Mouse (Mus musculus) intestine, embryonic 15.5 days (tissue): ENCODE measurements at regions not wholly inside any gene's neighbourhood (a gene's known extent, or its start where the extent isn't known, plus 50 kb on each side); places are given as distances from the start of the nearest gene placed in this dataset.
A peak's percentile ranks its signal among the peaks of the same experiment; 100 is the strongest.

Source experiments
- ATAC-seq: fragments of 200-750 bp; cut with Nextera tagmentation; 2 replicates; pipeline ENCODE4 v1.8.0; 2017; ENCODE audit warnings: moderate TSS enrichment, moderate library complexity
- H3K27ac ChIP-seq: fragments of 300-500 bp; sonication (generic); 2 replicates; pipeline ENCODE4 v1.5.1; 2015; ENCODE audit warnings: mild to moderate bottlenecking, inconsistent platforms
- H3K27me3 ChIP-seq: fragments of 300-500 bp; sonication (generic); replicated peaks from 2 replicates; pipeline ENCODE4 v1.6.1; 2015; ENCODE audit warnings: inconsistent platforms
- H3K36me3 ChIP-seq: fragments of 300-500 bp; sonication (generic); 2 replicates; pipeline ENCODE4 v1.6.1; 2015; ENCODE audit warnings: inconsistent platforms
- H3K4me1 ChIP-seq: fragments of 300-500 bp; sonication (generic); replicated peaks from 2 replicates; pipeline ENCODE4 v1.6.1; 2015; ENCODE audit warnings: inconsistent platforms
- H3K4me2 ChIP-seq: fragments of 300-500 bp; sonication (generic); replicated peaks from 2 replicates; pipeline ENCODE4 v1.6.1; 2015; ENCODE audit warnings: mild to moderate bottlenecking, inconsistent platforms
- H3K4me3 ChIP-seq: fragments of 300-500 bp; sonication (generic); replicated peaks from 2 replicates; pipeline ENCODE4 v1.5.1; 2015; ENCODE audit warnings: inconsistent platforms
- H3K9ac ChIP-seq: fragments of 300-500 bp; sonication (generic); 2 replicates; pipeline ENCODE4 v1.6.1; 2015; ENCODE audit warnings: inconsistent platforms
- H3K9me3 ChIP-seq: fragments of 300-500 bp; sonication (generic); 2 replicates; pipeline ENCODE4 v1.6.1; 2016; ENCODE audit warnings: inconsistent platforms
- WGBS: fragments of 180-500 bp; shearing (Covaris S2); methylation state at CpG from one replicate; pipeline ENCODE4 v1.1.7; 2015; 5-methylcytosine and 5-hydroxymethylcytosine counted together

DNA sequence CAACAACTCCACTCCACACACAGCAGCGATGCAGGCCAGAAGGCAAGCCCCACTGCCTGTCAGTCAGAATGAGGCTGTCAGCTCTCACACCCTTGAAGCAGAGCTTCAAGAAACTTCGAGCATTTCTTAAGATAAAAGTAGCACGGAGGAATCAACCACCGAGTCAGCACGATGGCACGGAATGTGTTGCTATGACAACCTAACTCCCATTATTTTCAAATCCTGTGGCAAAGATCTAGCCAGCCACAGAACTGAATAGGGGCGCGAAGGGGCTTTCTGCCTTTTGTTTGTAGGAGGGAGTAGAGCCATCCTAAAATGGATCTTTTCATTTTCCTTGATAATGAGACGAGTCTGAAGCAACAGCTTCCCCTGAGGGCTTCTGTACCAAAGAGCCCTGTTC, 259.1 kb downstream of the Prdm2 start:
- H3K9me3 ChIP-seq, result no peaks in the 10 kb centered on the region
- H3K27me3 ChIP-seq, result no peaks in the 10 kb centered on the region
- H3K9ac ChIP-seq, result no peak overlapping the region
- 69% methylated on average over 9 of the region's 9 CpGs for WGBS
- no peaks in the 10 kb centered on the region for H3K36me3 ChIP-seq
- H3K4me3 ChIP-seq, result no peak overlapping the region
- no peaks in the 10 kb centered on the region for H3K4me1 ChIP-seq
- no peak overlapping the region for H3K4me2 ChIP-seq
- ATAC-seq, result no peak
- H3K27ac ChIP-seq, result no peak overlapping the region

DNA sequence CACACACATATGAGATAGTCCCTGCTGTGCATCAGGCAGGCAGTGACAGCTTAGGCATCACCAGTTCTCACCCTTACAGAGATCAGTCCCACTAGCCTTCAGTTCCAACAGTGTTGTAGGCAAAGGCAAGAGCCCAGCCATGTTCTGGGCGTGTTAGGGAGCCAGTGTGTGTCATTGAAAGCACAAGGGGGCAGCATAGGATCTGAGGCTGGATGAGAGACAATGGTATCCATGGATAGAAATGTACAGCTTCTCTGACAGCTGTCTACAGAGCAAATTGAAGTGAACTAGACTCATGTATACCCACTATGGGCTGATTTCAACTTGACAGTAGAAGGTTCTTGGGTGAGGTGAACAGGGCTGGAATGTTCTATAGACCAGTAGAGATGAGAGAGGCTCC, 259.9 kb downstream of the Prdm2 start:
- Histone ChIP-seq H3K27ac (no peak overlapping the region), H3K36me3 (no peaks in the 10 kb centered on the region), H3K4me1 (no peaks in the 10 kb centered on the region), H3K4me2 (no peak overlapping the region), H3K9me3 (no peaks in the 10 kb centered on the region), H3K4me3 (no peak overlapping the region), H3K9ac (no peak overlapping the region), H3K27me3 (no peaks in the 10 kb centered on the region)
- WGBS, result 55% methylated on average over 1 of the region's 1 CpGs
- ATAC-seq, result no peak

- Histone ChIP-seq H3K9ac (no peak overlapping the region), H3K9me3 (no peaks in the 10 kb centered on the region), H3K36me3 (no peaks in the 10 kb centered on the region), H3K27ac (no peak overlapping the region), H3K4me3 (no peak overlapping the region), H3K4me1 (no peaks in the 10 kb centered on the region), H3K4me2 (no peak overlapping the region), H3K27me3 (no peaks in the 10 kb centered on the region)
- 75% methylated on average over 6 of the region's 6 CpGs for WGBS
- ATAC-seq, result no peak
Observed at GRCm38 (mm10) chr4:142947673-142948072, 265.1 kb downstream of the Prdm2 start.

DNA sequence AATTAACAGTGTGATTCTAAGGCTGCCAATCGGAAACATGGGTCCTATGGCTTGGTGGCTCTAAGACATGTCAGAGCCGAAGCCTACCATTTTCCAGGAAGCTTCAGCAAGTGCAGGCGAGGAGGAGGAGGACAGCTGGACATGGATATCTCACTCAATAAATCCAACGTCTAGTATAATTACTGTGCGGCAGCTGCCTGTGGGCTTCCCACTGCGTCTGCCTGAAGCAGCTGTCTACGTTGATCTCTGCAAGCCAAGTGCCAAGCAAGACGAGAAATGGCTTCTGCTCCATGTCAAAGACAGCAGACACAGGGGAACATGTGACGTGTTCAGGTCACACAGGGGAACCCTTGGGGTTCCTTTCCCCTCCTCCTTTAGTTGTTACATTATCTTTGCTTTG, 279.2 kb downstream of the Prdm2 start:
- no peak overlapping the region for H3K27ac ChIP-seq
- no peak overlapping the region for H3K4me3 ChIP-seq
- no peaks in the 10 kb centered on the region for H3K36me3 ChIP-seq
- H3K27me3 ChIP-seq, result no peaks in the 10 kb centered on the region
- WGBS, result 59% methylated on average over 9 of the region's 9 CpGs
- no peak for ATAC-seq
- H3K4me1 ChIP-seq, result no peaks in the 10 kb centered on the region
- H3K4me2 ChIP-seq, result no peak overlapping the region
- no peaks in the 10 kb centered on the region for H3K9me3 ChIP-seq
- H3K9ac ChIP-seq, result no peak overlapping the region

- no peaks in the 10 kb centered on the region for H3K9me3 ChIP-seq
- no peak overlapping the region for H3K4me3 ChIP-seq
- ATAC-seq, result no peak
- 83% methylated on average over 4 of the region's 4 CpGs for WGBS
- H3K27ac ChIP-seq, result no peak overlapping the region
- no peaks in the 10 kb centered on the region for H3K36me3 ChIP-seq
- H3K27me3 ChIP-seq, result no peaks in the 10 kb centered on the region
- no peak overlapping the region for H3K4me2 ChIP-seq
- H3K9ac ChIP-seq, result no peak overlapping the region
- H3K4me1 ChIP-seq, result no peaks in the 10 kb centered on the region
Observed at GRCm38 (mm10) chr4:142929245-142929644, 283.6 kb downstream of the Prdm2 start.

- no peaks in the 10 kb centered on the region for H3K9me3 ChIP-seq
- no peak overlapping the region for H3K9ac ChIP-seq
- no peak overlapping the region for H3K4me2 ChIP-seq
- H3K36me3 ChIP-seq, result no peaks in the 10 kb centered on the region
- no peaks in the 10 kb centered on the region for H3K4me1 ChIP-seq
- WGBS, result 84% methylated on average over 7 of the region's 7 CpGs
- H3K27ac ChIP-seq, result no peak overlapping the region
- no peaks in the 10 kb centered on the region for H3K27me3 ChIP-seq
- no peak overlapping the region for H3K4me3 ChIP-seq
- ATAC-seq, result no peak
Observed at GRCm38 (mm10) chr4:142927328-142928108, 285.3 kb downstream of the Prdm2 start.

- Histone ChIP-seq H3K9me3 (no peaks in the 10 kb centered on the region), H3K27ac (no peak overlapping the region), H3K4me2 (no peak overlapping the region), H3K27me3 (no peaks in the 10 kb centered on the region), H3K4me3 (no peak overlapping the region), H3K4me1 (no peaks in the 10 kb centered on the region), H3K36me3 (no peaks in the 10 kb centered on the region), H3K9ac (no peak overlapping the region)
- no peak for ATAC-seq
- 71% methylated on average over 8 of the region's 8 CpGs for WGBS
Observed at GRCm38 (mm10) chr4:142925111-142925510, 287.7 kb downstream of the Prdm2 start.

DNA sequence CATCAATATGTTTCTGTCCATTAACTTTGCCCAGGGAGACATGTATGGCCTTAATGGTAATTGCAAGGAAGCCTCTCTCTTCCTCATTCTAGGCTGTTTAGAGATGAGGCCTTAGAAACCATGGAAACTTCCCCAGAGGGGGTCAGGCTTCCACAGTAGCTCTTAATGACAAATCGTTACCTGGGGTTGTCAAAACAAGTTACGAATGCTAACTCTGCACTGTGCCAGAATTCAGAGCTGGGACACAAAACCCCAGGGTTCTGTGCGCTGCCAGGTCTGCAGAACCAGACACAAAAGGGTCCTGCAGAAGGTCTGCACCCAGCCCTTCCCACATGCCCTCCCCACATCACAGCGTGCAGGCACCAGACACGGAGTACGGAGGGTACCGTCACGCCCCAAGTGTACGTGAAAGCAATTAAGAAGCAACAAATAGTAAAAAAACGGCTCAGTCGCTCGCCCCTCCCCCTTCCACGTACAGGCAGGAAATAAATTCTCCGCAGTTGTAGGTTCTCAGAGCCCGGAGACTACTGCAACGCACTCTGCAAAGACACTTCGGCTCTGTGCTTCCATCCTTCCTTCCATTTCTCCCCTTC, 303.3 kb downstream of the Prdm2 start:
- ATAC-seq, result peak; percentile 51
- Histone ChIP-seq H3K4me1 (no peaks in the 10 kb centered on the region), H3K9me3 (no peaks in the 10 kb centered on the region), H3K4me2 (peak overlapping the region; percentile 60), H3K4me3 (peak overlapping the region; percentile 10; the same call in 1 of the 2 replicates), H3K27ac (no peak overlapping the region), H3K27me3 (no peaks in the 10 kb centered on the region), H3K9ac (no peak overlapping the region), H3K36me3 (no peaks in the 10 kb centered on the region)
- 24% methylated on average over 17 of the region's 17 CpGs for WGBS

DNA sequence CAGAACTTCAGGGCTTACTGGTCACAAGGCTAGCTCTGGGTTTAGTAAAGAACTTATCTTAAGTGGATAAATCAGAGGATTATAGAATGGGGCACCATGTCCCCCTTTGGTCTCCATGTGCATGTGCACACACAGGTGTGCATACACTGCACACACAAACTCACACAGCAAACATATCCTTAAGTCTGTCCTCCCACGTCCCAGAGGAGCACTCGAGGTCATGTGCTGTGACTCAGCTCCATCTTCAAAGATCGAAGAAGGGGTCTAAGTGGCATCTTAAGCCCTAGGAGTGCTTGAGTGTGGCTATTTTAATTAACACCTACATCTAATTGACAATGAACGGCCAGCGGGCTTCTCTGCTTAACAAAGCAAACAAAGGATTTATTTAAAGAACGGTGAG, 304.0 kb downstream of the Prdm2 start:
- Histone ChIP-seq H3K4me2 (no peak overlapping the region), H3K4me1 (no peaks in the 10 kb centered on the region), H3K27ac (no peak overlapping the region), H3K4me3 (no peak overlapping the region), H3K9me3 (no peaks in the 10 kb centered on the region), H3K36me3 (no peaks in the 10 kb centered on the region), H3K27me3 (no peaks in the 10 kb centered on the region), H3K9ac (no peak overlapping the region)
- 64% methylated on average over 6 of the region's 6 CpGs for WGBS
- no peak for ATAC-seq

DNA sequence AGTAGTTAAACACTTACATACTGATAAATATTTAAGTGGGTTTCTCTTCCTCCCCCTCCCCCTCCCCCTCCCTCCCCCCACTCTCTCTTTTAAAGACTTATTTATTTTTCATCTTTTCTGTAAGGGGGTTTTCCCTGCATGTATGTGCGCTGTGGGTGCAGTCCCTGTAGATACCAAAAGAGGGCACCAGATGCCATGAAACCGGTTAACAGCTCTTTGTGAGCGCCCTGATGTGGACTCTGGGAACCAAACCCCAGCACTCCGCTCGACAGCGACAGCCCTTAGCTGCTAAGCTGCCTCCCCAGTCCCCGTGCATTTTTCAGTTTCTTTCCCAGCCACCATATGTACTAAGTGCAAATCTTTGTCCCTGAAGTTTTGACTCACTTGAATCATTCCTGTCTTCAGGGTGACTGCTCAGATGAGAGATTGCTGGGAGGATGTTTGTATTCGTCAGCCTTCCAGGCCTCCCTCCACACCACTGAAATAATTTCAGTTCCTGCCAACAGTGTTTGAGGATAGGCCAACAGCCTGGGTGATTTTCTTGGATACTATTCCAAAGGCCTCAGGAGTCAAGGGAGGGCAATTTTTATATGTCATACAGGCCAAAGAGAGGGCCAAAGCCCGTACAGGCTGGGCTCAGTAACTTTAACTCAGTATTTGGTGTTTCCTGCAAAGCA, 309.3 kb downstream of the Prdm2 start:
- no peak overlapping the region for H3K9ac ChIP-seq
- no peaks in the 10 kb centered on the region for H3K36me3 ChIP-seq
- no peak overlapping the region for H3K4me3 ChIP-seq
- H3K27me3 ChIP-seq, result no peaks in the 10 kb centered on the region
- H3K27ac ChIP-seq, result no peak overlapping the region
- 70% methylated on average over 9 of the region's 9 CpGs for WGBS
- H3K4me1 ChIP-seq, result no peaks in the 10 kb centered on the region
- no peaks in the 10 kb centered on the region for H3K9me3 ChIP-seq
- no peak for ATAC-seq
- H3K4me2 ChIP-seq, result no peak overlapping the region

GRCm38 (mm10) chr4:142900792-142901191, 312.0 kb downstream of the Prdm2 start:
- WGBS, result 85% methylated on average over 9 of the region's 9 CpGs
- Histone ChIP-seq H3K9me3 (no peaks in the 10 kb centered on the region), H3K4me2 (no peak overlapping the region), H3K27me3 (no peaks in the 10 kb centered on the region), H3K27ac (no peak overlapping the region), H3K4me1 (no peaks in the 10 kb centered on the region), H3K36me3 (no peaks in the 10 kb centered on the region), H3K4me3 (no peak overlapping the region), H3K9ac (no peak overlapping the region)
- ATAC-seq, result no peak

DNA sequence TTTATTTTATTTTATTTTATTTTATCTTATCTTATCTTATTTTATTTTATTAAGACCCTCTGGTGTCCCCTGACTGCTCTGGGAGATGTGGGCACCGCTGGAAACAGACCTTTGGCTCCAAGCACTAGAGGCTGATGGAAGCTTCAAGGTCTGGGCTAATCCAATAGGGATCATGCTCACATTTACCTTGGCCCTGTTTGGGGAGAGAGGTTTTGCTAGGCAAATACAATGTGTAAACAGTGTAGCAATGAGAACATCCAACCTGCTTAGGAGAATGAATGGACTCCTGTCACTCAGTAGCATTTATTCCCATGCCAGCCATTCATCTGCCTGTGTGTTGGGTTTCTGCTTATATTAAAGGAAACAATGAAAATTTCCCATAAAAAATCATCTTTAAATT, 313.8 kb downstream of the Prdm2 start:
- Histone ChIP-seq H3K4me2 (no peak overlapping the region), H3K9ac (no peak overlapping the region), H3K27me3 (no peaks in the 10 kb centered on the region), H3K27ac (no peak overlapping the region), H3K4me3 (no peak overlapping the region), H3K9me3 (no peaks in the 10 kb centered on the region), H3K4me1 (no peaks in the 10 kb centered on the region), H3K36me3 (no peaks in the 10 kb centered on the region)
- no peak for ATAC-seq
- 69% methylated on average over 1 of the region's 1 CpGs for WGBS

DNA sequence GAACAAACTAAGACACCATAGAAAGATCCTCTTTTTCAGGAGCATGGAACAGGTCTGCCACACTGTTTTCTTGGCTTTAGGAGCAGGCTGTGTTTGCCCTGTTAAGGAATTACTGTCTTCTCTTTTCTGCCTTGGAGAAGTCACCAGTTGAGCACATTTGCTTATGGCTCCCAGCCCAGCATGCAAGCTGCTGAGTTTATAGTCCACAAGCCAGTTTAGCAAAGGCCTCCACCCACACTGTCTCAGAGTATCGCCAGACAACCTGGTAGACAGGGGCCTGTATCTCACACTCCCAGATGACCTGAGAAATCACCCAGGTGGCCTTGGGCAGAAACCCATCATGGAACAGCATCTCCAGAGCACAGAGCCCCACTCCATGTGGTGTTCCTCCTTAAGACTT, 322.1 kb downstream of the Prdm2 start:
- no peak overlapping the region for H3K27ac ChIP-seq
- no peaks in the 10 kb centered on the region for H3K4me1 ChIP-seq
- ATAC-seq, result no peak
- H3K27me3 ChIP-seq, result no peaks in the 10 kb centered on the region
- 94% methylated on average over 1 of the region's 1 CpGs for WGBS
- no peak overlapping the region for H3K4me3 ChIP-seq
- no peak overlapping the region for H3K9ac ChIP-seq
- no peak overlapping the region for H3K4me2 ChIP-seq
- H3K36me3 ChIP-seq, result no peaks in the 10 kb centered on the region
- no peaks in the 10 kb centered on the region for H3K9me3 ChIP-seq
